ENCODE assay signal across 27 mouse cellular contexts in genomic region chr14:78043079-78043478, GRCm38 (mm10). TPM values are rescaled to one million over a fixed set of nuclear protein-coding genes. Genes with fewer than 3 reads are reported as not detected.
"Had no signal": no experiment of that assay in that cellular context is flagged by ENCODE, and none has a peak within 500 bp of the region (broad histone marks: within the 10 kb centered on the region; RNA-seq: fewer than 3 reads in every experiment).

No protein-coding gene starts in this region.

- H3K4me1 ChIP-seq: lung, embryonic 15.5 days; midbrain, embryonic 10.5 days; midbrain, embryonic 12.5 days; stomach, embryonic 15.5 days had no signal

- DNase-seq: lung, adult 18-20 months; lung, postnatal 4 days; retina, postnatal 1 day; right cerebral cortex, adult 18-20 months; right cerebral cortex, postnatal 25 days; right cerebral cortex, postnatal 4 days; spleen, adult 18-20 months; thymus, adult 2 months; thymus, postnatal 25 days; thymus, postnatal 4 days had no signal

- H3K27ac ChIP-seq: liver, embryonic 14.5 days; lung, embryonic 15.5 days; midbrain, embryonic 10.5 days; midbrain, embryonic 12.5 days; neural tube, embryonic 13.5 days; neural tube, embryonic 15.5 days; stomach, embryonic 15.5 days; stomach, postnatal 0 days had no signal

- H3K27me3 ChIP-seq: lung, embryonic 15.5 days; neural tube, embryonic 13.5 days; neural tube, embryonic 15.5 days; stomach, embryonic 15.5 days had no signal

- H3K4me2 ChIP-seq: lung, embryonic 15.5 days; midbrain, embryonic 12.5 days; neural tube, embryonic 13.5 days; neural tube, embryonic 15.5 days; stomach, embryonic 15.5 days had no signal

- H3K9me3 ChIP-seq: lung, embryonic 15.5 days; midbrain, embryonic 10.5 days; midbrain, embryonic 12.5 days; neural tube, embryonic 13.5 days; neural tube, embryonic 15.5 days; stomach, embryonic 15.5 days had no signal

- H3K4me3 ChIP-seq: lung, embryonic 15.5 days; midbrain, embryonic 10.5 days; midbrain, embryonic 12.5 days; myocyte; neural tube, embryonic 13.5 days; neural tube, embryonic 15.5 days; stomach, embryonic 15.5 days had no signal

- ATAC-seq: lung, postnatal 0 days; midbrain, embryonic 16.5 days had no signal

- H3K9ac ChIP-seq: liver, embryonic 14.5 days; lung, embryonic 15.5 days; midbrain, embryonic 12.5 days; neural tube, embryonic 13.5 days; neural tube, embryonic 15.5 days; stomach, embryonic 15.5 days had no signal

- H3K36me3 ChIP-seq: lung, embryonic 15.5 days; midbrain, embryonic 10.5 days; midbrain, embryonic 12.5 days; neural tube, embryonic 13.5 days; neural tube, embryonic 15.5 days; stomach, embryonic 15.5 days had no signal

RNA-seq across cellular contexts. Expression of gene Fam216b, which starts 45.7 kb away (rescaled TPM):
- total RNA-seq: megakaryocyte-erythroid progenitor cell, adult 5-6 weeks had no signal
- polyA plus RNA-seq: liver, embryonic 14.5 days; liver, embryonic 16.5 days; midbrain, embryonic 10.5 days; midbrain, embryonic 12.5 days; myocyte; neural tube, embryonic 11.5 days; small intestine, adult 2 months; stomach, embryonic 15.5 days; testis, adult 2 months; urinary bladder, adult 2 months had no signal
